Mouse (Mus musculus) intestine, embryonic 14.5 days (tissue): ENCODE measurements around the gene Trabd2b. TPM values are rescaled to one million over a fixed set of nuclear protein-coding genes. Genes with fewer than 3 reads are reported as not detected.

Experiments
- ATAC-seq: fragments of 200-750 bp; cut with Nextera tagmentation; replicated peaks from 2 replicates; pipeline ENCODE4 v1.8.0; 2017; ENCODE audit warnings: low read depth, moderate number of reproducible peaks, moderate TSS enrichment, moderate library complexity; ENCODE audit not compliant: low FRiP score, low TSS enrichment
- DNase-seq: peaks from one replicate; pipeline ENCODE4 v3.0.0-alpha.2; 2018; ENCODE audit warnings: low spot score
- H3K27ac ChIP-seq: fragments of 300-500 bp; sonication (generic); 2 replicates; pipeline ENCODE4 v1.5.1; 2014; ENCODE audit warnings: low read depth, mild to moderate bottlenecking, control low read depth
- H3K27me3 ChIP-seq: fragments of 300-500 bp; sonication (generic); replicated peaks from 2 replicates; pipeline ENCODE4 v1.6.1; 2014; ENCODE audit warnings: low read length, control low read depth; ENCODE audit not compliant: control insufficient read depth, insufficient read depth
- H3K36me3 ChIP-seq: fragments of 300-500 bp; sonication (generic); 2 replicates; pipeline ENCODE4 v1.6.1; 2014; ENCODE audit warnings: low read length, control low read depth; ENCODE audit not compliant: control insufficient read depth, insufficient read depth
- H3K4me1 ChIP-seq: fragments of 300-500 bp; sonication (generic); replicated peaks from 2 replicates; pipeline ENCODE4 v1.6.1; 2014; ENCODE audit warnings: low read length, control low read depth, mixed read lengths; ENCODE audit not compliant: control insufficient read depth, insufficient read depth
- H3K4me2 ChIP-seq: fragments of 300-500 bp; sonication (generic); 2 replicates; pipeline ENCODE4 v1.6.1; 2014; ENCODE audit warnings: low read length
- H3K4me3 ChIP-seq: fragments of 300-500 bp; sonication (generic); 2 replicates; pipeline ENCODE4 v1.5.1; 2014; ENCODE audit warnings: low read depth, low read length, control low read depth, mixed read lengths
- H3K9ac ChIP-seq: fragments of 300-500 bp; sonication (generic); 2 replicates; pipeline ENCODE4 v1.6.1; 2014; ENCODE audit warnings: mild to moderate bottlenecking, low read length
- H3K9me3 ChIP-seq: fragments of 300-500 bp; sonication (generic); 2 replicates; pipeline ENCODE4 v1.6.1; 2016; ENCODE audit warnings: low read length, control low read depth; ENCODE audit not compliant: control insufficient read depth
- WGBS: fragments of 180-500 bp; shearing (Covaris S2); extraction: QIAGEN DNeasy Blood & Tissue Kit; methylation state at CpG from one replicate; pipeline ENCODE4 v1.1.7; 2014; 5-methylcytosine and 5-hydroxymethylcytosine counted together
- polyA plus RNA-seq: library from polyadenylated mRNA; unstranded; fragments of >200 nt; fragmentation: Nextera tagmentation; extraction: Ambion mirVana; gene quantifications from 2 replicates; pipeline ENCODE4 v1.2.1, GENCODE M21; 2014

The Trabd2b gene
- polyA plus RNA-seq, 1 experiment from 2014 or later = 0.72 TPM

GRCm38 (mm10) chr4:114647689-114648088, 241.2 kb downstream of the Trabd2b start:
- Histone ChIP-seq H3K27me3 (peaks cover 26% of the 10 kb centered on the region), H3K9ac (no peak overlapping the region), H3K4me2 (no peak overlapping the region), H3K36me3 (no peaks in the 10 kb centered on the region), H3K9me3 (no peaks in the 10 kb centered on the region), H3K4me1 (peaks cover 4% of the 10 kb centered on the region; the same call in 1 of the 2 replicates), H3K27ac (peak overlapping the region; percentile 20; the same call in 1 of the 2 replicates), H3K4me3 (no peak overlapping the region)
- ATAC-seq (0 out of 2 replicates have a peak, but pooled peaks have one; percentile 33), DNase-seq (peak; percentile 87)
- WGBS = 13% methylated on average over 4 of the region's 4 CpGs

DNA sequence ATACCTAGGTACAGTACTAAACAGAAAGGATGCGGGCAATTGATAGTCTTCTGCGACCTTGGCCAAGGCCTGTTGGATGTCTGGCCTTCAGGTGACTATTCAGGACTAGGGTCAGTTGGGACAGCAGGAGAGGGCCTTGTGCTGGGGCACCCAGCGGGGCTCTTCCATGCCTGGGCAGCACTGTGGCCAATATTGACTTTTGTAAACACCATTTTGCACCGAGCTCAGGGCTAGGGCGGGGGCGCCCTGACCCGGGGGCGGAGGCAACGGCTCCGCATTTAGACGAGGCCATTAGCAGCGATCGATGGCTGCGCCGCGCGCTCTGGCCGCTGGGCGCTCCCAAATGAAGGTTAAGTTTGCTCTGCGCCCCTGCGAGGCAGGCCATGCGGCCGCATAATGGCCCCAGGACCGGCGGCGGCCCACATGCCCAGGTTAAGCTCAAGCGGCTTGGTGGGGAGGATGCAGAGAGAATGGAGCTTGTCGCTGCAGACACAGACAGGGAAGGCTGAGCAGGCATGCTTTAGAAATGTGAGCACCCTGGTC, 242.1 kb downstream of the Trabd2b start:
- no peak for DNase-seq

GRCm38 (mm10) chr4:114650551-114650950, 244.0 kb downstream of the Trabd2b start:
- Histone ChIP-seq H3K27me3 (peaks cover 26% of the 10 kb centered on the region), H3K4me1 (no peaks in the 10 kb centered on the region; the same call in 1 of the 2 replicates), H3K27ac (no peak overlapping the region), H3K9me3 (no peaks in the 10 kb centered on the region), H3K9ac (no peak overlapping the region), H3K4me3 (no peak overlapping the region), H3K36me3 (no peaks in the 10 kb centered on the region), H3K4me2 (no peak overlapping the region)
- ATAC-seq (no peak), DNase-seq (no peak)
- 64% methylated on average over 6 of the region's 6 CpGs for WGBS

More for the DNA sequence above, 242.1 kb downstream of the Trabd2b start:
- ATAC-seq = no peak
- peaks cover 4% of the 10 kb centered on the region; the same call in 1 of the 2 replicates for H3K4me1 ChIP-seq
- H3K36me3 ChIP-seq = no peaks in the 10 kb centered on the region
- H3K27me3 ChIP-seq = peaks cover 26% of the 10 kb centered on the region
- H3K9ac ChIP-seq = no peak overlapping the region
- H3K27ac ChIP-seq = no peak overlapping the region
- no peaks in the 10 kb centered on the region for H3K9me3 ChIP-seq
- WGBS = 11% methylated on average over 28 of the region's 28 CpGs
- H3K4me3 ChIP-seq = no peak overlapping the region
- peak overlapping the region; percentile 15; the same call in 1 of the 2 replicates for H3K4me2 ChIP-seq

GRCm38 (mm10) chr4:114651007-114651406, 244.5 kb downstream of the Trabd2b start:
- no peaks in the 10 kb centered on the region for H3K9me3 ChIP-seq
- DNase-seq (no peak), ATAC-seq (no peak)
- H3K4me1 ChIP-seq = no peaks in the 10 kb centered on the region; the same call in 1 of the 2 replicates
- no peak overlapping the region for H3K27ac ChIP-seq
- H3K36me3 ChIP-seq = no peaks in the 10 kb centered on the region
- H3K4me3 ChIP-seq = no peak overlapping the region
- H3K27me3 ChIP-seq = peaks cover 26% of the 10 kb centered on the region
- WGBS = 43% methylated on average over 3 of the region's 3 CpGs
- no peak overlapping the region for H3K9ac ChIP-seq
- no peak overlapping the region for H3K4me2 ChIP-seq

GRCm38 (mm10) chr4:114651606-114652005, 245.1 kb downstream of the Trabd2b start:
- Histone ChIP-seq H3K27me3 (peaks cover 26% of the 10 kb centered on the region), H3K27ac (no peak overlapping the region), H3K4me3 (no peak overlapping the region), H3K9me3 (no peaks in the 10 kb centered on the region), H3K4me2 (no peak overlapping the region), H3K9ac (no peak overlapping the region), H3K36me3 (no peaks in the 10 kb centered on the region), H3K4me1 (no peaks in the 10 kb centered on the region)
- WGBS = 68% methylated on average over 5 of the region's 5 CpGs
- no peak for ATAC-seq
- DNase-seq = no peak

DNA sequence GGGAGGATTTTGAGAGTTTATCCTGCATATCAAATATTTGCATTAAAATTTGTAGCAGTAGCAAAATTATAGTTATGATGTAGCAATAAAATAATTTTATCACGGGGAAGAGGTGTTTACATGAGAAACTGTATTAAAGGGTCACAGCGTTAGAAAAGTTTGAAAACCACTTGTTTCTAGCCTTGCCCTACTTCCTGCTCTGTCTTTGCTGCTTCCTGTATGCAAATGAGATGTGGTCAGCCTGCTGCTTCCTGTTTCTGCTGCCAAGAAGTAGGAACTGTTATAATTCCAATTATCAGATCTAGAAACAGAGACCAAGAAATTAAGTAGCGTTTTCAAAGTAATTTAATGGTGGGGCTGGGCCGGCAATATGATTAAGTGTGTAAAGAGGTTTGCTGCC, 245.9 kb downstream of the Trabd2b start:
- Histone ChIP-seq H3K27ac (no peak overlapping the region), H3K4me3 (no peak overlapping the region), H3K9ac (no peak overlapping the region), H3K27me3 (peaks cover 29% of the 10 kb centered on the region), H3K4me2 (no peak overlapping the region), H3K4me1 (no peaks in the 10 kb centered on the region), H3K36me3 (no peaks in the 10 kb centered on the region), H3K9me3 (no peaks in the 10 kb centered on the region)
- no peak for DNase-seq
- WGBS = 90% methylated on average over 4 of the region's 4 CpGs
- no peak for ATAC-seq

GRCm38 (mm10) chr4:114657933-114658332, 251.4 kb downstream of the Trabd2b start:
- H3K9ac ChIP-seq = no peak overlapping the region
- no peaks in the 10 kb centered on the region for H3K4me1 ChIP-seq
- no peak overlapping the region for H3K4me2 ChIP-seq
- ATAC-seq (no peak), DNase-seq (no peak)
- no peaks in the 10 kb centered on the region for H3K9me3 ChIP-seq
- H3K36me3 ChIP-seq = no peaks in the 10 kb centered on the region
- H3K4me3 ChIP-seq = no peak overlapping the region
- 78% methylated on average over 2 of the region's 2 CpGs for WGBS
- H3K27me3 ChIP-seq = 0 out of 2 replicates have a peak, but pooled peaks cover 6% of the 10 kb centered on the region
- H3K27ac ChIP-seq = no peak overlapping the region

DNA sequence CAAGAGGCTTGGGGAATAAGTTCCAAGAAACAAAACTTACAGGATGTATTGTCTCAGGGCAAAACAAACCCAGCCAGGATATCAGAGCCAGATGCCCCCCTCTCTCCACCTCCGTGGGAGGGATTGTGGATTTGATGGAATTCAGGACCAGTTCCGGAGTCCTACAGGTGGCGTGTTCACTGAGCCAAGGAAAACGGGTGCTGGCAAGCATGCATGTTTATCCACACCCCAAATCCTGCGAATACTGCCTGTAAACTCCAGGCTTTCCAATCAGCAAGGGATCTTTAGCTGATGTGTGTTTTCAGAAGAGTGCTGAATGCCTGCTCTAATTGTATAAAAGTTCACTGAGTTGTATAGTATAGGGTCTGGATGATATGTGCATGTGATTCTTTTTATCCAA, 253.4 kb downstream of the Trabd2b start:
- Histone ChIP-seq H3K4me2 (no peak overlapping the region), H3K4me3 (no peak overlapping the region), H3K27me3 (peaks cover 20% of the 10 kb centered on the region), H3K4me1 (no peaks in the 10 kb centered on the region), H3K9ac (no peak overlapping the region), H3K9me3 (no peaks in the 10 kb centered on the region), H3K27ac (no peak overlapping the region), H3K36me3 (no peaks in the 10 kb centered on the region)
- no peak for DNase-seq
- 59% methylated on average over 5 of the region's 5 CpGs for WGBS
- ATAC-seq = no peak
